Mouse (Mus musculus) thymus, postnatal 10 days (tissue): ENCODE results near the gene Jsrp1.
A peak's percentile ranks its signal among the peaks of the same experiment; 100 is the strongest.

Experiments used
- DNase-seq, 2 experiments: peaks; one replicate each; pipeline ENCODE4 v3.0.0; 2021; ENCODE audit warnings: low spot score in 2 of 2

Gene Jsrp1

DNA sequence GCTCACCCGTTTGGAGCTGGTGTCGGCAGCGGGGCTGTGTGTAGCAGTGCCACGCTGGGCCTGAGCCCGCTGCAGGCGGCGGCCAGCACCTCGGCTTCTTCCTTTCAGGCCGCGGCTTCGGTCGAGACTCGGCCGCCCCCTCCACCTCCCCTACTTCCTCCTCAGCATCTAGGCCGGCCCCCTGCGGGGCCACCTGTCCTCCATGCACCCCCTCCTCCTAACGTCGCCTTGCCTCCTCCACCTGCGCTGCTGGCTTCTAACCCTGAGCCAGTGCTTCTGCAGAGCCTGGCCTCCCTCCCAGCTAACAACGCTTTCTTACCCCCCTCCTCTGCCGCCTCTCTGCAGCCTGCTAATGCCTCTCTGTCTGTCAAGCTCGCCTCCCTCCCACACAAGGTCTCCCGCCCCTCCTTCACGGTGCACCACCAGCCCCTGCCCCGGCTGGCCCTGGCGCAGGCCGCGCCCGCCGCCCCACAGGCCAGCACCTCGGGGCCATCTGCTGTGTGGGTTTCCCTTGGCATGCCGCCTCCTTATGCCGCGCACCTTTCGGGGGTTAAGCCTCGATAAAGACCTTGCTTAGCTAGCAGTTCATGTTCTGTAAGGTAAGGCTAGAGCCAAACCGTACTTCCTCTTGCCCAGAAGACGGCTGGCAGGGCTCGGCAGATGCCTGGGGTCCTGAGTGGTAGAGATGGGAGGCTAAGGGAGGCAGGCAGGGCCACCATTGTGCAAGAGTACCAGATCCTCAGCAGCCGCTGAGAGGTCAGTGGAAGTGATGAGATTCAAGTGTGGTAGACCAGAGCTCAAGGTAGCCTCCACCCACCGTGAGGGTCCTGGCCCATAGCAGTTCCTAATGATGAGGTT is 20.9 kb downstream of the Jsrp1 start:
- peak; percentile 66 to 76 for DNase-seq

DNA sequence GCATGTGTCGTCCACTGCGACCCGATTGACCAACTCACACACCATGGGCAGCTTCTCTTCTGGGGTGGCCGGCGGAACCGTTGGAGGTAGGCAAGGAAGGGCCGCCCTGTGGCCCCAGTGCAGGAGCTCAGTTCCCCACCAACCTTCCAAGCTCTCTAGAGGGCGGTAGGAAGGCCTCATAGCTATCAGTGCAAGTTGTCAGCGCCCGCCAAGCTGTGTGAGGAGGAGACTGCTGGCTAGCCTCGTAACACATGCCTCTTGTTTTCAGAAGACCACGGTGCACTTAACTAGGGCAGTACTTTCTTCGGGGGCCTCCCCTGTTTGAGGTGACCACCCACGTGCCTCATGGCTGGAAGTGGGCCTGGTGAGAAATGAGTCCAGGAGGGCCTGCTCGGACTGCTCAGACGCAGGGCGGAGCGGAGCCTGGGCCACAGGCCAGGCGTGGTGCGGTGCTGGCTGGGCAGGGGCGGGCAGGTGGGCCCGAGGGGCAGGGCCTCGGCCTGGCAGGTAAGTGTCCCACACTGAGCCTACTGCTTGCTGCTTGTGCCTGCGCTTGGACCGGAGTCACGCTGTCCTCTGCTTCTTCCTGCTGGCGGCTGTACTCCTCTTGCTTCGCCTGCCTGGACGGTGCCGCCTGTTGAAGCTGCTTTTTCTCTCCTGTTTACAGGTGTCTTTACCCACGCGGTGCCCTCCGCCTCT is 21.7 kb downstream of the Jsrp1 start:
- no peak for DNase-seq

DNA sequence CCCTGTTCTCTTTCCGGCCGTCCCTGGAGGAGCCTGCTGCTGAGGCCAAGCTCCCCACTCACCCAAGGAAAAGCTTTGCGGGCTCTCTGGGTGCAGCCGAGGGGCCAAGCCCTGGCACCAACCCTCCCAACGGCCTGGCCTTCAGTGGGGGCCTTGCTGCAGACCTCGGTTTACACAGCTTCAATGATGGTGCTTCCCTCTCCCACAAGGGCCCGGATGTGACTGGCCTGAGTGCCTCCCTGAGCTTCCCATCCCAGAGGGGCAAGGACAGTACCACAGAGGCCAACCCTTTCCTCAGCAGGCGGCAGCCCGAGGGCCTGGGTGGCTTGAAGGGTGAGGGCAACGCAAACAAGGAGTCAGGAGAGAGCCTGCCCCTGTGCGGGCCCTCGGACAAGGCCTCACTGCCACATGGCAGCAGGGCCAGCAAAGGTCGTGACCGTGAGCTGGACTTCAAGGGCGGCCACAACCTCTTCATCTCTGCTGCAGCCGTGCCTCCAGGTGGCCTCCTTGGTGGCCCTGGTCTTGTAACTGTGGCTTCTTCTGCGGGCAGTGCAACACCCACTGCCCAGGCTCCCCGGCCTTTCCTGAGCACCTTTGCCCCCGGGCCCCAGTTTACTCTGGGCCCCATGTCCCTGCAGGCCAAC is 22.4 kb downstream of the Jsrp1 start:
- DNase-seq: no peak

GRCm38 (mm10) chr10:80787517-80787916 is 25.8 kb downstream of the Jsrp1 start:
- no peak for DNase-seq

DNA sequence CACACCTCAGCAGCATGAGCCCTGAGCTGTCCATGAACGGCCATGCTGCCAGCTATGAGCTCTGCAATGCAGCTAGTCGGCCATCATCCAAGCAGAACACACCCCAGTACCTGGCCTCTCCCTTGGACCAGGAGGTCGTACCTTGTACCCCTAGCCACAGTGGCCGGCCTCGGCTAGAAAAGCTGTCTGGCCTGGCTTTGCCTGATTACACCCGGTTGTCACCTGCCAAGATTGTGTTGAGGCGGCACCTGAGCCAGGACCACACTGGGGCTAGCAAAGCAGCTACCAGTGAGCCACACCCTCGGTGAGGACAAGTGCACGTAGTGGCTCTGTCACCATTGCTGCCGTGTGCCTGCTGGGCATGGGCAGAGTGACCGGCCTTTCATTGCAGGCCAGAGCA is 27.3 kb downstream of the Jsrp1 start:
- DNase-seq: no peak

DNA sequence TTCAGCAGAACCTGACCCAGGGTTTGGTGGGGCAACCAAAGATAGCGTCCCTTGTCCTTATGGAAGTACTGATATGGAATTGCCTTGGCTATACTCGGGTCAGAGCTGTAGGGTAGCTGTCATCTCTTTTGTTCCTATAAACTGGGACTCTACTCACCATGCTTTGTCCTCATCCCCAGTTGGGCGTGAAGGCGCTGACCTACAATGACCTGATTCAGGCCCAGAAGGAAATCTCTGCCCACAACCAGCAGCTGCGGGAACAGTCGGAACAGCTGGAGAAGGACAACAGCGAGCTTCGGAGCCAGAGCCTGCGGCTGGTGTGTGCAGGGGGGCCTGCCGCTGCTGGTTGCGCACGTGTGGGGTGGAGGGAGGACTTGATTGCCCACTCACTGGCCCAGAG is 28.4 kb downstream of the Jsrp1 start:
- DNase-seq: no peak

- DNase-seq: no peak
These were observed 29.0 kb downstream of the Jsrp1 start for GRCm38 (mm10) chr10:80784302-80784701.

DNA sequence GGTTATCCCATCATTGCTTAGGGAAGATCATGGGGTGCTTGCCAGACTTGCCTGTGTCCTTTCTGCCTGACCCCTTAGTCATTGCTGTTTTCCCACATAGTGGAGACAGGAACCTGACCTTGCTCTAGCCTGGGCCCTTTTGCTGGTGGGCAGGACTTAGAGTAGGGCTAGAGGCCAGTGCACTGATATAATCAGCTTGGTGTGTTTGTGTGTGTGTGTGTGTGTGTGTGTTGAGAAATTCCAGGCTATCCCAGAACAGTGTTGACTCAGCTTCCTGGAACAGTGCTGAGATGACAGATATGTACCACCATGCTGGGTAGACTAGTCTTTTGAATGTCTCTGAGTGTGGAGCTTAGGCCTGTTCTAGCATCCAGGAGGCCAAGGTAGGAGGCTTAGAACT is 33.7 kb downstream of the Jsrp1 start:
- DNase-seq: no peak

DNA sequence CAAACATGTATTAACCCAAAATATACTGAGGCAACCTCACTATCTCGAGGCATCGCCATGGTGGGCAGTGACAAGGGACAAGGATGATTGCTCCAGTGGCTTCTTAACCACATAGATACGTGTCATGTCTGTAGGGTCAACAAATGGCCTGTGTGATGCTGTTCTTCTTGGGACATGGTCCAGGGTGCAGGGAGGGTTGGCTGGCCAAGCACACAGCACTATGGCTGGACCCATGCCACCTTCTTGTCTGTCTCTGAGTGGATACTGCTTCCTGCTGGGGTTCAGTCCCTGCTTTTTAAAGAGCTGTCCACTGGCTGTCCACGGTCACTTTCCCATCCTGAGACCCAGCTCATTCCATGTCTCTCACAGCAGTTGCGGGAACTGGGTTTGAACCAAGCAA is 36.2 kb downstream of the Jsrp1 start:
- DNase-seq: no peak

GRCm38 (mm10) chr10:80776358-80776869 is 36.9 kb downstream of the Jsrp1 start:
- DNase-seq: no peak

GRCm38 (mm10) chr10:80775731-80776130 is 37.6 kb downstream of the Jsrp1 start:
- DNase-seq: no peak

GRCm38 (mm10) chr10:80774981-80775380 is 38.3 kb downstream of the Jsrp1 start:
- DNase-seq: no peak

DNA sequence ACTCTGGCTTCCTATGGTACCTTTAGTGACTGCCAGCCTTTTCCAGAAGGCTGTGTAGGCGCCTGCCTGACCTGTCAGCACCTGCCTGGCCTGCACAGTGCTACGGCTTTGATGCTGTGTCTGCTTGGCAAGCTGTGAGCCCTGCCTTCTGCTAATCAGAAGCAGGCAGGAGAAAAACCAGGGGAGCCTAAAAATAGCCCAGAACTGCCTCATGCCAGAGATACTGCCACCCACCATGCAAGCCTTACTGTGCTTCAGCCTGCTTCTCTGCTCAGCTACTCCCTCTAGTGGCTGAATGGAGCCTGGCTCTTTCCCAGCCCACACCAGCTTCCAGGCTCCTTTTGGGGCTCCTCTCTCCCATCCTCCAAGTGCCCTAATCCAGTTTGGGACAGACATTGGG is 38.7 kb downstream of the Jsrp1 start:
- DNase-seq: peak; percentile 32 to 71

DNA sequence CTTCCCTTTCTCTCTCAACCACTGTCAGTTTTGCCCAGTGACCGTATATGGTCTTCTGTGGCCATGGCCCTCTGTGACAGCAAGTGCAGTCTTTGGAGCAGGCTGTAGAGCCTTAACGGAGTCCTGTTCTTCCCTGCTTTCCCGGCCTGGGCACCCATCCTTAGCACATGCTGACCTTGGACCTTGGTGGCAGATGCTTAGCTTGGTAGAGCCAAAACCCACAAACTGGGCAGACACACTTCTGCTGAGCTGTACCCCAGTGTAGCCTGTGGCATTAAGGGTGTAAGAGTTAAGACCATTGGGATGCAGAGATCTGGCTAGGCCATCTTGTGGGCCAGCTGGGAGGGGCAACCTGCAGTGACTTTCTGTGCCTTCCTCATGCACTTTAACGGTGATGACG is 39.5 kb downstream of the Jsrp1 start:
- no peak for DNase-seq

DNA sequence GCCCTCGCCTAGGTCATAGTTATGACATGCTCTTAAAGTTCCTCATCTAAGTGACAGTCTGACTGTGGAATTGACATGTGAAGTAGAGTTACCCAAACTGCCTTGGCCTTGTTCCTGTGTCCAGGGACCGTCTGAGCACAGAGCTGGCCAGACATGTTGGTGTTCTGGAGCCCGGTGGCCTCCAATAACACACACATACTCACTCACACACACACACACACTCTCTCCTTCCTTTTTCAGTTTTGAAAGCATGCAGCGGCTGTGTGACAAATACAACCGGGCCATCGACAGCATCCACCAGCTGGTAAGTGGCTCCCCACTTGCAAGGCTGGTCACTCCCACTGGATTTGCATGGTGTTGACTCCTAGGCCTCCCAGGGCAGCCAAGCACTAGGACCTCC is 44.9 kb downstream of the Jsrp1 start:
- no peak for DNase-seq

DNA sequence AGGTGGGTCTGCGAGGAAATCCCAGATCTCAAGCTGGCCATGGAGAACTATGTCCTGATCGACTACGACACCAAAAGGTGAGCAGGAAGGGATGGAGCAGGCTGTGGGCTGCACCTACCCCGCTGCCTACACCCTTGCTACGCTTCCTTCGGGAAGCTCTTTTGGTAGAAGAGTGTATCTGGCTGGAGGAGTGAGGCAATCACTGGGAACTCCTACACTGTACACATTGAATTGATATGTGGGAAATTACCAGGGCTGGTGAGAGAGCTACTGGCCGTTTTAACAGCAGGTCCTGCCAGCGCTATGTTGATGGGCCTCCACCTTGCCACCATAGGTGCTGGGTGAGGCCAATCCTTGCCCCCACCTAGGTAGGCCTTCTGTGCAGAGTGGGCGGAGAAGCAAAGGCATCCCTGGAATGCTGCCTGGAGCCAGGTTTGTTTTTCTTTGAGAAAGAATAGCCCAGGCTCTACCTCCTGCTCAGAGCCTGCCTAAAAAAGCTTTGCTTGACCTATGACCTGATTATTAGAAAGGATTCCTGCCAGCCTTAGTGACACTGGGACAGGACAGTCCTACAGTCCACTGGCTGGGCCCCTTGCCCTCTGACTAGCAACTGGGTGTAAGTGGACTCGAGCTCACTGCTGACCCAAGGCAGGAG is 47.0 kb downstream of the Jsrp1 start:
- no peak for DNase-seq

DNA sequence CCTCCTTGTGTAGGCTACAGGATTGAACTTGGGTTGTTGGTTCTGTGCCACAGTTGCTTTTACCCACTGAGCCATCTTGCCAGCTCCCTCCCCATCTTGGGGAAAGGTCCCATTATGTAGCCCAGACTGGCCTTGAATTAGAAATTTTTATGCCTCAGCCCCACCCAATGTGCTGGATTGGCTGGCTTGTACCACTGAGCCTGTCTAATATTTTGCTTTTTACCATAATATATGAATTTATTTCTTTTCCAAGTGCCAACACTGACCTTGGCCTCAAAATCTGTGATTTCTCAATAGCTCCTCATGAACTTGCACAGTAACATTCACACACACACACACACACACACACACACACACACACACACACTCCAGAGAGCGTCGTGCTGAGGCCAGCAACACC is 47.6 kb downstream of the Jsrp1 start:
- no peak for DNase-seq

GRCm38 (mm10) chr10:80763502-80763901 is 49.8 kb downstream of the Jsrp1 start:
- no peak for DNase-seq

- no peak for DNase-seq
These were observed 51.5 kb downstream of the Jsrp1 start for GRCm38 (mm10) chr10:80761821-80762220.

- no peak for DNase-seq
These were observed 52.4 kb downstream of the Jsrp1 start for GRCm38 (mm10) chr10:80760596-80761524.

DNA sequence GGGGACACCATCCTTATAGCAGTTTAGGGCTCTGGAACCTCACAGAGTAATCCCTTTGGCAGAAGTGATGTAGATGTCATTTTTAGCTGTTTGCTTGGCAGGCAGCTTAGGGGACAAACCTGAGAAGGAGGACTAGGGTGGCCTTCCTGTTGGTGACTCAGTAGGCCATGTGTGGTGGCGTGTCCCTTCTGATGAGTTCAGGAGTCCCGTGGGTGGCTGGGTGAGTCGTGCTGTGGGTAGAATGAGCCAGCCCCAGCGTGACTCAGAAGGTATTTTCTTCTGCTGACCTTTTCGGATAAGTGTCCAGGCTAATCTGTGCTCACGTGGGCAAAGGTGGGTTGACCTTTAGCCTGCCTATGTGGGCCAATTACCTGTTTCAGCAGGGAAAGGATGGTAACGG is 54.6 kb downstream of the Jsrp1 start:
- no peak for DNase-seq
